Mouse (Mus musculus): Measurements from ENCODE around the gene Gm17509. TPM values are rescaled to one million over a fixed set of nuclear protein-coding genes. Genes with fewer than 3 reads are reported as not detected.
A peak's percentile ranks its signal among the peaks of the same experiment; 100 is the strongest.

The Gm17509 gene
- polyA plus RNA-seq, 1 experiment from 2014 or later: not detected

- 40% methylated on average over 6 of the region's 6 CpGs for WGBS (ENCODE audit: insufficient replicate concordance)
- no peak for ATAC-seq (ENCODE audit: low read depth)
- H3K4me1 ChIP-seq (replicated peaks): 0 out of 2 replicates have a peak, but pooled peaks cover 4% of the 10 kb centered on the region
- no peak overlapping the region for H3K4me3 ChIP-seq (replicated peaks)
- no peak overlapping the region for H3K4me2 ChIP-seq
- no peaks in the 10 kb centered on the region for H3K9me3 ChIP-seq (replicated peaks)
- H3K36me3 ChIP-seq: no peaks in the 10 kb centered on the region
- H3K9ac ChIP-seq: no peak overlapping the region
- no peak overlapping the region for H3K27ac ChIP-seq
- DNase-seq: no peak
- H3K27me3 ChIP-seq: peaks cover 25% of the 10 kb centered on the region
Measured at GRCm38 (mm10) chr13:117225561-117225960, 4.7 kb upstream of the Gm17509 start.

- WGBS (ENCODE audit: insufficient replicate concordance): 53% methylated on average over 2 of the region's 2 CpGs
- no peak for DNase-seq
- peaks cover 32% of the 10 kb centered on the region for H3K27me3 ChIP-seq
- no peak overlapping the region for H3K4me3 ChIP-seq (replicated peaks)
- no peaks in the 10 kb centered on the region for H3K9me3 ChIP-seq (replicated peaks)
- H3K9ac ChIP-seq: no peak overlapping the region
- H3K27ac ChIP-seq: no peak overlapping the region
- no peak for ATAC-seq (ENCODE audit: low read depth)
- H3K4me2 ChIP-seq: no peak overlapping the region
- peaks cover 8% of the 10 kb centered on the region for H3K4me1 ChIP-seq (replicated peaks)
- H3K36me3 ChIP-seq: no peaks in the 10 kb centered on the region
Measured at GRCm38 (mm10) chr13:117224901-117225300, 4.0 kb upstream of the Gm17509 start.

GRCm38 (mm10) chr13:117223125-117223524 is 2.2 kb upstream of the Gm17509 start:
- Histone ChIP-seq H3K4me1 (replicated peaks) (peaks cover 8% of the 10 kb centered on the region), H3K27ac (no peak overlapping the region), H3K9ac (no peak overlapping the region), H3K36me3 (no peaks in the 10 kb centered on the region), H3K4me2 (no peak overlapping the region), H3K9me3 (replicated peaks) (no peaks in the 10 kb centered on the region), H3K4me3 (replicated peaks) (no peak overlapping the region), H3K27me3 (peaks cover 42% of the 10 kb centered on the region)
- WGBS (ENCODE audit: insufficient replicate concordance): 17% methylated on average over 5 of the region's 5 CpGs
- ATAC-seq (ENCODE audit: low read depth): no peak
- no peak for DNase-seq

GRCm38 (mm10) chr13:117219871-117220500 is 889 bp downstream of the Gm17509 start:
- Histone ChIP-seq H3K27ac (no peak overlapping the region), H3K4me3 (replicated peaks) (peak overlapping the region; percentile 59), H3K9me3 (replicated peaks) (no peaks in the 10 kb centered on the region), H3K27me3 (peaks cover 42% of the 10 kb centered on the region), H3K4me2 (peak overlapping the region; percentile 64), H3K9ac (no peak overlapping the region), H3K36me3 (no peaks in the 10 kb centered on the region), H3K4me1 (replicated peaks) (peaks cover 17% of the 10 kb centered on the region)
- no peak for DNase-seq
- 13% methylated on average over 16 of the region's 16 CpGs for WGBS (ENCODE audit: insufficient replicate concordance)
- peak; percentile 17; the same call in 1 of the 2 replicates for ATAC-seq (ENCODE audit: low read depth)

- Histone ChIP-seq H3K4me1 (replicated peaks) (peaks cover 17% of the 10 kb centered on the region), H3K4me2 (no peak overlapping the region), H3K27ac (no peak overlapping the region), H3K36me3 (no peaks in the 10 kb centered on the region), H3K9me3 (replicated peaks) (no peaks in the 10 kb centered on the region), H3K9ac (no peak overlapping the region), H3K4me3 (replicated peaks) (no peak overlapping the region), H3K27me3 (peaks cover 41% of the 10 kb centered on the region)
- DNase-seq (no peak), ATAC-seq (ENCODE audit: low read depth) (no peak)
- WGBS (ENCODE audit: insufficient replicate concordance): 66% methylated on average over 2 of the region's 2 CpGs
Measured at GRCm38 (mm10) chr13:117218092-117218491, 2.8 kb downstream of the Gm17509 start.

GRCm38 (mm10) chr13:117217621-117218020 is 3.3 kb downstream of the Gm17509 start:
- ATAC-seq (ENCODE audit: low read depth) (no peak), DNase-seq (no peak)
- Histone ChIP-seq H3K4me1 (replicated peaks) (peaks cover 17% of the 10 kb centered on the region), H3K9me3 (replicated peaks) (no peaks in the 10 kb centered on the region), H3K4me3 (replicated peaks) (no peak overlapping the region), H3K27me3 (peaks cover 37% of the 10 kb centered on the region), H3K4me2 (no peak overlapping the region), H3K36me3 (no peaks in the 10 kb centered on the region), H3K27ac (no peak overlapping the region), H3K9ac (no peak overlapping the region)
- WGBS (ENCODE audit: insufficient replicate concordance): 44% methylated on average over 11 of the region's 11 CpGs

- ATAC-seq (ENCODE audit: low read depth): no peak
- WGBS (ENCODE audit: insufficient replicate concordance): 28% methylated on average over 9 of the region's 9 CpGs
Measured at GRCm38 (mm10) chr13:117216752-117217363, 4.0 kb downstream of the Gm17509 start.

GRCm38 (mm10) chr13:117216126-117216525 is 4.7 kb downstream of the Gm17509 start:
- ATAC-seq (ENCODE audit: low read depth) (no peak), DNase-seq (no peak)
- no peak overlapping the region for H3K9ac ChIP-seq
- no peak overlapping the region for H3K27ac ChIP-seq
- peaks cover 17% of the 10 kb centered on the region for H3K4me1 ChIP-seq (replicated peaks)
- no peak overlapping the region for H3K4me2 ChIP-seq
- 32% methylated on average over 10 of the region's 10 CpGs for WGBS (ENCODE audit: insufficient replicate concordance)
- H3K9me3 ChIP-seq (replicated peaks): no peaks in the 10 kb centered on the region
- no peaks in the 10 kb centered on the region for H3K36me3 ChIP-seq
- peaks cover 22% of the 10 kb centered on the region for H3K27me3 ChIP-seq
- no peak overlapping the region for H3K4me3 ChIP-seq (replicated peaks)

More at GRCm38 (mm10) chr13:117216752-117217363, 4.0 kb downstream of the Gm17509 start:
- Histone ChIP-seq H3K4me1 (replicated peaks) (peaks cover 17% of the 10 kb centered on the region), H3K9me3 (replicated peaks) (no peaks in the 10 kb centered on the region), H3K4me2 (no peak overlapping the region), H3K27ac (no peak overlapping the region), H3K36me3 (no peaks in the 10 kb centered on the region), H3K27me3 (peaks cover 30% of the 10 kb centered on the region), H3K4me3 (replicated peaks) (no peak overlapping the region), H3K9ac (no peak overlapping the region)
- no peak for DNase-seq

GRCm38 (mm10) chr13:117215481-117215880 is 5.4 kb downstream of the Gm17509 start:
- Histone ChIP-seq H3K36me3 (no peaks in the 10 kb centered on the region), H3K27ac (no peak overlapping the region), H3K4me3 (replicated peaks) (no peak overlapping the region), H3K9me3 (replicated peaks) (no peaks in the 10 kb centered on the region), H3K4me2 (no peak overlapping the region), H3K4me1 (replicated peaks) (peaks cover 14% of the 10 kb centered on the region), H3K9ac (no peak overlapping the region), H3K27me3 (peaks cover 16% of the 10 kb centered on the region)
- no peak for ATAC-seq (ENCODE audit: low read depth)
- DNase-seq: no peak
- whole genome bisulfite sequencing (ENCODE audit: insufficient replicate concordance): 41% methylated on average over 10 of the region's 10 CpGs

GRCm38 (mm10) chr13:117211386-117211875 is 9.4 kb downstream of the Gm17509 start:
- no peak for ATAC-seq (ENCODE audit: low read depth)
- Histone ChIP-seq H3K9me3 (replicated peaks) (no peaks in the 10 kb centered on the region), H3K4me3 (replicated peaks) (no peak overlapping the region), H3K9ac (no peak overlapping the region), H3K4me1 (replicated peaks) (peaks cover 7% of the 10 kb centered on the region), H3K27ac (no peak overlapping the region), H3K27me3 (no peaks in the 10 kb centered on the region), H3K36me3 (no peaks in the 10 kb centered on the region), H3K4me2 (no peak overlapping the region)
- WGBS (ENCODE audit: insufficient replicate concordance): 10% methylated on average over 11 of the region's 11 CpGs
- DNase-seq: no peak

GRCm38 (mm10) chr13:117208236-117208635 is 12.6 kb downstream of the Gm17509 start, which contains the start of gene Emb:
Gene Emb, plus strand, starts transcription at chr13:117208536.
- H3K27me3 ChIP-seq: no peaks in the 10 kb centered on the region

More at GRCm38 (mm10) chr13:117208236-117208635, 12.6 kb downstream of the Gm17509 start, which contains the start of gene Emb:
- Histone ChIP-seq H3K4me2 (no peak within 1 kb of the TSS), H3K9me3 (replicated peaks) (no peaks in the 10 kb centered on the region), H3K9ac (no peak within 1 kb of the TSS), H3K4me1 (replicated peaks) (no peaks in the 10 kb centered on the region), H3K27ac (no peak within 1 kb of the TSS), H3K4me3 (replicated peaks) (no peak within 1 kb of the TSS), H3K36me3 (no peaks in the 10 kb centered on the region)
- WGBS (ENCODE audit: insufficient replicate concordance): 30% methylated on average over 6 of the region's 6 CpGs
- ATAC-seq (ENCODE audit: low read depth) (no peak; the same call in 1 of the 2 replicates), DNase-seq (no peak)

Data from liver, embryonic 13.5 days (tissue).